In genomic region chr3:66083856-66084255, GRCm38 (mm10) we compare ENCODE assay signal across 21 mouse cellular contexts.
DNase-seq lines count a peak whose midpoint lies in the region; ATAC-seq and TF ChIP-seq lines count a peak whose summit lies in the region.
"Had no signal": no experiment of that assay in that cellular context is flagged by ENCODE, and none has a peak within 500 bp of the region (broad histone marks: within the 10 kb centered on the region; RNA-seq: fewer than 3 reads in every experiment).

No protein-coding gene starts in this region.

- no peak overlapping the region for H3K4me2 ChIP-seq in forebrain, embryonic 14.5 days (ENCODE audit: low read length)
- H3K4me2 ChIP-seq in forebrain, embryonic 11.5 days (ENCODE audit: low read depth, low read length, severe bottlenecking): no peak overlapping the region
- no peak overlapping the region for H3K4me2 ChIP-seq in forebrain, embryonic 16.5 days (ENCODE audit: low read length)
- H3K4me2 ChIP-seq: embryonic facial prominence, embryonic 12.5 days had no signal

- no peaks in the 10 kb centered on the region for H3K36me3 ChIP-seq in forebrain, embryonic 14.5 days (ENCODE audit: control insufficient read depth, insufficient read depth, low read length)
- H3K36me3 ChIP-seq in forebrain, embryonic 11.5 days (ENCODE audit: control insufficient read depth, insufficient read depth, low read length): no peaks in the 10 kb centered on the region
- no peaks in the 10 kb centered on the region for H3K36me3 ChIP-seq in forebrain, embryonic 16.5 days (ENCODE audit: control insufficient read depth, insufficient read depth)
- peaks cover 5% of the 10 kb centered on the region for H3K36me3 ChIP-seq in forebrain, embryonic 10.5 days (replicated peaks)
- H3K36me3 ChIP-seq: embryonic facial prominence, embryonic 10.5 days; embryonic facial prominence, embryonic 12.5 days had no signal

- H3K9me3 ChIP-seq in forebrain, embryonic 14.5 days (replicated peaks; ENCODE audit: control insufficient read depth, low read length): no peaks in the 10 kb centered on the region
- no peaks in the 10 kb centered on the region for H3K9me3 ChIP-seq in forebrain, embryonic 11.5 days (ENCODE audit: control insufficient read depth, low read length)
- H3K9me3 ChIP-seq in forebrain, embryonic 16.5 days (ENCODE audit: control insufficient read depth, low read length): peaks cover 5% of the 10 kb centered on the region; the same call in 1 of the 2 replicates
- H3K9me3 ChIP-seq in forebrain, embryonic 10.5 days: peaks cover 7% of the 10 kb centered on the region; the same call in 1 of the 2 replicates
- H3K9me3 ChIP-seq: embryonic facial prominence, embryonic 12.5 days had no signal

- no peak for TF ChIP-seq POLR2A in brain, embryonic 14.5 days (IDR thresholded peaks at IDR 0.05; ENCODE audit: borderline replicate concordance, extremely low read depth, insufficient read depth, insufficient read length, poor library complexity, severe bottlenecking)

- H3K4me1 ChIP-seq in forebrain, embryonic 14.5 days (ENCODE audit: control insufficient read depth, insufficient read depth, low read length): no peaks in the 10 kb centered on the region; the same call in 1 of the 2 replicates
- no peaks in the 10 kb centered on the region for H3K4me1 ChIP-seq in forebrain, embryonic 11.5 days (replicated peaks; ENCODE audit: control insufficient read depth, insufficient read depth, low read length)
- H3K4me1 ChIP-seq in forebrain, embryonic 16.5 days (replicated peaks; ENCODE audit: control insufficient read depth, insufficient read depth, low read length): peaks cover 7% of the 10 kb centered on the region
- 0 out of 2 replicates have a peak, but pooled peaks cover 2% of the 10 kb centered on the region for H3K4me1 ChIP-seq in forebrain, embryonic 10.5 days

- H3K9ac ChIP-seq in forebrain, embryonic 14.5 days (ENCODE audit: low read length): no peak overlapping the region
- no peak overlapping the region for H3K9ac ChIP-seq in forebrain, embryonic 11.5 days (ENCODE audit: low read length)
- H3K9ac ChIP-seq in forebrain, embryonic 16.5 days (replicated peaks; ENCODE audit: low read depth, low read length): no peak overlapping the region
- H3K9ac ChIP-seq: embryonic facial prominence, embryonic 12.5 days had no signal

- DNase-seq in forebrain, embryonic 14.5 days (ENCODE audit: low spot score): peak; percentile 16
- no peak for DNase-seq in forebrain, embryonic 11.5 days (ENCODE audit: low spot score)
- DNase-seq in forebrain, embryonic 10.5 days (ENCODE audit: extremely low spot score, low spot score): no peak
- peak; percentile 17 for DNase-seq in brain, adult 2 months (ENCODE audit: low read depth, low spot score)
- peak; percentile 54 for DNase-seq in brain, embryonic 14.5 days (ENCODE audit: low read depth)
- DNase-seq in urinary bladder, postnatal 14 days (ENCODE audit: low spot score): no peak
- DNase-seq in kidney, postnatal 4 days: no peak
- DNase-seq: adrenal gland, adult 2 months; adrenal gland, postnatal 10 days; adrenal gland, postnatal 25 days; cerebellum, adult 11 months; cerebellum, adult 18-20 months; cerebellum, adult 8-10 months; cerebellum, adult 9-11 months; cerebellum, postnatal 14 days; cerebellum, postnatal 36 days; gastrocnemius, adult 2 months had no signal

- H3K27me3 ChIP-seq in forebrain, embryonic 14.5 days (replicated peaks; ENCODE audit: control insufficient read depth, insufficient read depth, low read length): no peaks in the 10 kb centered on the region
- no peaks in the 10 kb centered on the region for H3K27me3 ChIP-seq in forebrain, embryonic 11.5 days (ENCODE audit: control insufficient read depth, insufficient read depth, low read length)
- H3K27me3 ChIP-seq in forebrain, embryonic 16.5 days (replicated peaks; ENCODE audit: control insufficient read depth, insufficient read depth, low read length): no peaks in the 10 kb centered on the region
- no peaks in the 10 kb centered on the region for H3K27me3 ChIP-seq in forebrain, embryonic 10.5 days (ENCODE audit: poor library complexity, severe bottlenecking)
- H3K27me3 ChIP-seq: embryonic facial prominence, embryonic 12.5 days had no signal

- 26% methylated on average over 3 of the region's 3 CpGs for WGBS in forebrain, embryonic 14.5 days
- WGBS in forebrain, embryonic 11.5 days: 71% methylated on average over 3 of the region's 3 CpGs
- 35% methylated on average over 3 of the region's 3 CpGs for WGBS in forebrain, embryonic 16.5 days
- 84% methylated on average over 3 of the region's 3 CpGs for WGBS in forebrain, embryonic 10.5 days

- no peak for TF ChIP-seq CTCF in brain, embryonic 14.5 days (IDR thresholded peaks at IDR 0.05; ENCODE audit: borderline replicate concordance, extremely low read depth, insufficient read depth, insufficient read length)

- no peak overlapping the region for H3K4me3 ChIP-seq in forebrain, embryonic 14.5 days (ENCODE audit: low read depth, low read length)
- H3K4me3 ChIP-seq in forebrain, embryonic 11.5 days (ENCODE audit: low read depth, low read length): no peak overlapping the region
- H3K4me3 ChIP-seq in forebrain, embryonic 16.5 days (replicated peaks; ENCODE audit: low read length): no peak overlapping the region
- H3K4me3 ChIP-seq in forebrain, embryonic 10.5 days: no peak overlapping the region
- H3K4me3 ChIP-seq: embryonic facial prominence, embryonic 10.5 days; embryonic facial prominence, embryonic 12.5 days; erythroblast, embryonic 14.5 days; gastrocnemius, adult 2 months had no signal

- peak; percentile 40; the same call in 1 of the 2 replicates for ATAC-seq in forebrain, embryonic 14.5 days
- no peak for ATAC-seq in forebrain, embryonic 11.5 days (replicated peaks; ENCODE audit: low FRiP score)
- ATAC-seq in forebrain, embryonic 16.5 days: peak; percentile 82

- no peak overlapping the region for H3K27ac ChIP-seq in forebrain, embryonic 14.5 days (ENCODE audit: low read depth, low read length)
- H3K27ac ChIP-seq in forebrain, embryonic 11.5 days (ENCODE audit: low read depth, low read length): no peak overlapping the region
- H3K27ac ChIP-seq in forebrain, embryonic 16.5 days (ENCODE audit: low read length): peak overlapping the region; percentile 75
- H3K27ac ChIP-seq in forebrain, embryonic 10.5 days: no peak overlapping the region
- H3K27ac ChIP-seq: embryonic facial prominence, embryonic 10.5 days; embryonic facial prominence, embryonic 12.5 days; gastrocnemius, adult 2 months had no signal

Comparison
In these comparisons a context has a peak if more than half of its experiments do, and no peak if none do; other contexts are left out.
1. DNase-seq: peak in forebrain, embryonic 14.5 days (single experiment), brain, adult 2 months (single experiment) and brain, embryonic 14.5 days (single experiment); none in forebrain, embryonic 11.5 days (single experiment), forebrain, embryonic 10.5 days (single experiment), urinary bladder, postnatal 14 days (single experiment) and kidney, postnatal 4 days (0 of 2).